Mouse (Mus musculus): ENCODE measurements at regions not wholly inside any gene's neighbourhood (a gene's known extent, or its start where the extent isn't known, plus 50 kb on each side); places are given as distances from the start of the nearest gene placed in this dataset.
A peak's percentile ranks its signal among the peaks of the same experiment; 100 is the strongest.

DNA sequence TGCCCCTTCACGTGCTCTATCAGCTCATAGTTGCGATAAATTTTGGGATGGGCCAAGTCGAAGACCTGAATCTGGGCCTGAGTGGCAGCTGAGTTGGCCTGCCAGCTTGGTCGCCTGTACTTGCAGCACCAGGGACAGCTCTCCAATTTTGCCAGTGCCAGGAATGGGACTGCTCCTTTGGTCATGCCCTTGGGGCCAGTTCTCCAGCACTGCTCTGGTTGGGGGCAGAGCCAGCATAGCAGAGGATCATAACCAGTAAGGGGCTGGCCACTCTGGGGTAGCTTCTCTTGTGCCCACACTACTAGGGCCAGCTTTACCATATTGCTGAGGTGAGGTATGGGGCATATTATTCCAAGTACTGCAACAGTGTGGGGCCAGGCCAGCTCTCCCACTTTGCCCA lies 397.0 kb upstream of the Cadm2 start:
- ATAC-seq (replicated peaks; ENCODE audit: low FRiP score), result no peak
- Histone ChIP-seq H3K4me1 (replicated peaks; ENCODE audit: control insufficient read depth, insufficient read depth, low read length) (no peaks in the 10 kb centered on the region), H3K36me3 (ENCODE audit: control insufficient read depth, insufficient read depth, low read length) (no peaks in the 10 kb centered on the region), H3K9ac (ENCODE audit: low read length) (no peak overlapping the region), H3K27ac (ENCODE audit: low read depth, low read length) (no peak overlapping the region), H3K4me2 (ENCODE audit: low read depth, low read length, severe bottlenecking) (no peak overlapping the region), H3K9me3 (ENCODE audit: control insufficient read depth, low read length) (no peaks in the 10 kb centered on the region), H3K4me3 (ENCODE audit: low read depth, low read length) (no peak overlapping the region), H3K27me3 (ENCODE audit: control insufficient read depth, insufficient read depth, low read length) (no peaks in the 10 kb centered on the region)
- DNase-seq (ENCODE audit: low spot score), result no peak
- 76% methylated on average over 4 of the region's 4 CpGs for WGBS

DNA sequence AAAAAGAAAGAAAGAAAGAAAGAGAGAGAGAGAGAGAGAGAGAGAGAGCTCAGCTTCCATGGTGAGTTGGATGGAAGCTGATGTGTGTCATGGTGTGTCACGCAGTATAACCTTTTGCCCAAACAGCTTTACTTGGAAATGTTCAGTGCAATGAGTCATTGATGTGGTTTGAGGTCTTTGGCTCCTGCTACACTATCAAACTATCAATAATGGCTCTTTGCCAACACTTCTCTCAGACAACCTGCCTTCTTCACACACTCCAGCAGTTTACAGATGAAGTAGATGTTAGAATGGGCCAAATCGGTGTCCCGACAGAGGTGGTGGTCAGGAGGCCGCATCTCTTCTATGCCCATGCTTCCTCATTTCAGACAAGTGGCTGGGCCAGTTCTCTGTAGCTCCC lies 369.0 kb upstream of the Cadm2 start:
- Histone ChIP-seq H3K36me3 (ENCODE audit: control insufficient read depth, insufficient read depth, low read length) (no peaks in the 10 kb centered on the region), H3K4me3 (ENCODE audit: low read depth, low read length) (no peak overlapping the region), H3K4me2 (ENCODE audit: low read depth, low read length, severe bottlenecking) (no peak overlapping the region), H3K9me3 (ENCODE audit: control insufficient read depth, low read length) (no peaks in the 10 kb centered on the region), H3K9ac (ENCODE audit: low read length) (no peak overlapping the region), H3K27ac (ENCODE audit: low read depth, low read length) (no peak overlapping the region), H3K4me1 (replicated peaks; ENCODE audit: control insufficient read depth, insufficient read depth, low read length) (no peaks in the 10 kb centered on the region), H3K27me3 (ENCODE audit: control insufficient read depth, insufficient read depth, low read length) (no peaks in the 10 kb centered on the region)
- ATAC-seq (replicated peaks; ENCODE audit: low FRiP score) (no peak), DNase-seq (ENCODE audit: low spot score) (no peak)
- 94% methylated on average over 4 of the region's 4 CpGs for WGBS

DNA sequence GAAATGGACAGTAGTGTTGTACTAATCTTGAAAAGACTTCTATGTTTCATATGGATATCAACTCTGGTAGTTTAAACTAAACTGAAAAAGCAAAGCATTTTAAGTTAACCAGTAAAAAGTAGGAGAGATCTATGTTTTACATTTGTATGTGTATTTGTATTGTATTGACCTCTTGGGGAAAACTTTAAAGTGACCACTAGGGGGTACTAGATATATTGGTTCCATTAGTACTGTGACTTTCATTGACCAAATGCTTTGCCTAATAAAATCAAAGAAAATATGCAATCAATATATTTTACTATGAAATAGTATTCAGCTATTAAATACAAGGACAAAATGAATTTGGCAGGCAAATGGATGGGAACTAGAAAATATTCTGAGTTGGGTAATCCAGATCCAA lies 355.9 kb upstream of the Cadm2 start:
- DNase-seq (ENCODE audit: low spot score) (no peak), ATAC-seq (replicated peaks; ENCODE audit: low FRiP score) (no peak)
- no peaks in the 10 kb centered on the region for H3K36me3 ChIP-seq (ENCODE audit: control insufficient read depth, insufficient read depth, low read length)
- H3K27me3 ChIP-seq (ENCODE audit: control insufficient read depth, insufficient read depth, low read length), result no peaks in the 10 kb centered on the region
- H3K4me3 ChIP-seq (ENCODE audit: low read depth, low read length), result no peak overlapping the region
- no peaks in the 10 kb centered on the region for H3K9me3 ChIP-seq (ENCODE audit: control insufficient read depth, low read length)
- no peaks in the 10 kb centered on the region for H3K4me1 ChIP-seq (replicated peaks; ENCODE audit: control insufficient read depth, insufficient read depth, low read length)
- H3K9ac ChIP-seq (ENCODE audit: low read length), result no peak overlapping the region
- no peak overlapping the region for H3K4me2 ChIP-seq (ENCODE audit: low read depth, low read length, severe bottlenecking)
- no peak overlapping the region for H3K27ac ChIP-seq (ENCODE audit: low read depth, low read length)

DNA sequence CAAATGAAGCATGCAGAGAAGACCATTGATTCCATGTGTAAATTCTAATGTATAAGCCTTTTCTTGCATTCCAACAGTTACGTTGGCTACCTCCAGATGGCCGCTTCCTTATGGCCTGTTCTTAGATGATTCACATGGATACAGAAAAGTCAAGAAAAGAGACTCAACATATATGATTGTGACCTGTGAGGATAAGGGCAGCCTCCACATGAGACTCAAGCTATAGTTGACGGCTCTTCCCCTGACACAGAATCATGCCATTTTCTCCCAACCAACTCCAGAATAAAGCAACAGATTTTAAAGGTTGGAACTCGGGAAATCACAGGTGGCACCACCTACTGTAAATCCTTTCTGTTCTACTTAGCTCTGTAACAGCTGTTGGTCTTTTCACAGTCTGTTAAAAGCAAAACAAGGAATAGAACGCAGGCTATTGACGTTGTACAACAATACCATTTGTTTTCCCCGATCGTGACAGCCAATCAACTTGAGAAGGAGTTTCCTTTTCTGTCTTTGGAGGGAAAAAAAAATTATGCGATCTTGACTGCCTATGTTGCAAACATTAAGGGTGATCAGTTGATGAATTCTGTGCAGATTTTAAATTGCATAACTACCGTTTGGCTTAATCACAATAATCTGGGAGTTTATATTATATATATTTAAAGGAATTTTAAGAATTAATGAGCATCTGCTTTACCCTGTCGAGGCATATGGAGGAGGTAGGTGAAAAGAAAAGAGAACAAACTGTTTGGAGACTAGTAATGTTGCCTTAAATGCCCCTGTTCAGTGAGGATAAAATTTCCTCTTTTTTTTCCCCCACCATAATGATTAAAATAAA lies 347.8 kb upstream of the Cadm2 start:
- 0 out of 2 replicates have a peak, but pooled peaks have one; percentile 13 for ATAC-seq (replicated peaks; ENCODE audit: low FRiP score)
- no peak overlapping the region for H3K4me3 ChIP-seq (ENCODE audit: low read depth, low read length)
- H3K4me2 ChIP-seq (ENCODE audit: low read depth, low read length, severe bottlenecking), result no peak overlapping the region
- DNase-seq (ENCODE audit: low spot score), result no peak
- H3K36me3 ChIP-seq (ENCODE audit: control insufficient read depth, insufficient read depth, low read length), result no peaks in the 10 kb centered on the region
- H3K4me1 ChIP-seq (replicated peaks; ENCODE audit: control insufficient read depth, insufficient read depth, low read length), result no peaks in the 10 kb centered on the region
- H3K27ac ChIP-seq (ENCODE audit: low read depth, low read length), result no peak overlapping the region
- no peaks in the 10 kb centered on the region for H3K9me3 ChIP-seq (ENCODE audit: control insufficient read depth, low read length)
- H3K9ac ChIP-seq (ENCODE audit: low read length), result no peak overlapping the region
- 77% methylated on average over 11 of the region's 11 CpGs for WGBS
- no peaks in the 10 kb centered on the region for H3K27me3 ChIP-seq (ENCODE audit: control insufficient read depth, insufficient read depth, low read length)

DNA sequence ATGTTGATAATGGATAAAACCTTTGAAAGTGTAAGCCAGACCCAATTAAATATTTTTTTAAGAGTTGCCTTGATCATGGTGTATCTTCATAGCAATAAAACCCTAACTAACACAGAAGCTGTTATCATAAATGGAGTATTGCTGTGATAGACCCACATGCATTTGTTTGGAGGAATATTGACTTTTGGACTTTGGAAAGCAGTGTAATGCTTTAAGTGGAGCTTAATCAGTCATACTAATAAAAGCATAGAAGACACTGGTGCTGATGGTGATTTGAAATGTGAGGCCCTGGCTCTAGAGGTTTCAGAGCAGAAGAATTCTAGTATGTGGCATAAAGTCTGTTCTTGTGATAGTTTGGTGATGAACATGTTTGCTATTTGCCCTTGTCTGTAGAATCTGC lies 328.4 kb upstream of the Cadm2 start:
- no peak for ATAC-seq (replicated peaks; ENCODE audit: low FRiP score)
- Histone ChIP-seq H3K4me2 (ENCODE audit: low read depth, low read length, severe bottlenecking) (no peak overlapping the region), H3K27me3 (ENCODE audit: control insufficient read depth, insufficient read depth, low read length) (no peaks in the 10 kb centered on the region), H3K4me3 (ENCODE audit: low read depth, low read length) (no peak overlapping the region), H3K9me3 (ENCODE audit: control insufficient read depth, low read length) (no peaks in the 10 kb centered on the region), H3K9ac (ENCODE audit: low read length) (no peak overlapping the region), H3K36me3 (ENCODE audit: control insufficient read depth, insufficient read depth, low read length) (no peaks in the 10 kb centered on the region), H3K4me1 (replicated peaks; ENCODE audit: control insufficient read depth, insufficient read depth, low read length) (no peaks in the 10 kb centered on the region), H3K27ac (ENCODE audit: low read depth, low read length) (no peak overlapping the region)
- DNase-seq (ENCODE audit: low spot score), result no peak

DNA sequence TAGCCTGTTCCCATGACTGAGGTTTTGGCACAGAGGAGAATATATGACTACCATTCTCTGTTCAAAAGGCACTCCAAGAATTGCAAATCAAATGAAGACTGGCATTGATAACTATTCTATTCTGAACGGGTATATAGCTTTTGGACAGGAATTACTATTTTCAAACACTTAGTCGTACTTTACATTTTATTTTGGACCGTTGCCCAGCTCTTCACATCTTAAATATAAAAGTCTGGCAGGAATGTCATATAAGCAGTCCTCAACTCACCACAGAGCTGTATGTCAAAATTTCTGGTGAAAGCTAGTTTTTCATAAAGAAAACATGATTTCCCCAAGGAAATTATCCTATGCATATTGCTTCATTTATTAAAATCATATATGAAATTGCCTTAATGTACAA lies 323.7 kb upstream of the Cadm2 start:
- Histone ChIP-seq H3K36me3 (ENCODE audit: control insufficient read depth, insufficient read depth, low read length) (no peaks in the 10 kb centered on the region), H3K4me2 (ENCODE audit: low read depth, low read length, severe bottlenecking) (no peak overlapping the region), H3K9me3 (ENCODE audit: control insufficient read depth, low read length) (no peaks in the 10 kb centered on the region), H3K27me3 (ENCODE audit: control insufficient read depth, insufficient read depth, low read length) (no peaks in the 10 kb centered on the region), H3K4me1 (replicated peaks; ENCODE audit: control insufficient read depth, insufficient read depth, low read length) (no peaks in the 10 kb centered on the region), H3K9ac (ENCODE audit: low read length) (no peak overlapping the region), H3K27ac (ENCODE audit: low read depth, low read length) (no peak overlapping the region), H3K4me3 (ENCODE audit: low read depth, low read length) (no peak overlapping the region)
- 91% methylated on average over 3 of the region's 3 CpGs for WGBS
- ATAC-seq (replicated peaks; ENCODE audit: low FRiP score), result no peak
- no peak for DNase-seq (ENCODE audit: low spot score)

DNA sequence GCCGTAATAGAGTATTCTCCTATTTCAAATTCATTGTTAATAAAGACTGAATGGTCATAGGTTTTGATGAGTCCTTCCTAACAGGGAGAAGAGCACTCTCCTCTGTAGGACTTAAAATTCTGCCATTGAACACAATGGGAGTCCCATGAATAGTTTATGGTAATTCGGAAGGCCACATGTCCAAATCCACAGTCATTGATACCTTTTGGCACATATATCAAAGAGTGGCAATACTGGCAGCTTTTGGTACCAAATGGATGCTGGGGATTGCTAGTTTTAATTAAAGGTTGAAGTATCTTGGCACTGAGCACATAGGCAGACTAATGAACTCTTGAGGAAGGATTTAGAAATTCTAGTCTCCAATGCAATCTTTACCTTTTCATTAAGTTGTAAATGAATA lies 298.5 kb upstream of the Cadm2 start:
- ATAC-seq (replicated peaks; ENCODE audit: low FRiP score) (no peak), DNase-seq (ENCODE audit: low spot score) (no peak)
- no peak overlapping the region for H3K4me2 ChIP-seq (ENCODE audit: low read depth, low read length, severe bottlenecking)
- no peak overlapping the region for H3K9ac ChIP-seq (ENCODE audit: low read length)
- no peaks in the 10 kb centered on the region for H3K36me3 ChIP-seq (ENCODE audit: control insufficient read depth, insufficient read depth, low read length)
- H3K27me3 ChIP-seq (ENCODE audit: control insufficient read depth, insufficient read depth, low read length), result no peaks in the 10 kb centered on the region
- 92% methylated on average over 2 of the region's 2 CpGs for whole genome bisulfite sequencing
- no peak overlapping the region for H3K27ac ChIP-seq (ENCODE audit: low read depth, low read length)
- no peaks in the 10 kb centered on the region for H3K9me3 ChIP-seq (ENCODE audit: control insufficient read depth, low read length)
- H3K4me1 ChIP-seq (replicated peaks; ENCODE audit: control insufficient read depth, insufficient read depth, low read length), result no peaks in the 10 kb centered on the region
- no peak overlapping the region for H3K4me3 ChIP-seq (ENCODE audit: low read depth, low read length)

DNA sequence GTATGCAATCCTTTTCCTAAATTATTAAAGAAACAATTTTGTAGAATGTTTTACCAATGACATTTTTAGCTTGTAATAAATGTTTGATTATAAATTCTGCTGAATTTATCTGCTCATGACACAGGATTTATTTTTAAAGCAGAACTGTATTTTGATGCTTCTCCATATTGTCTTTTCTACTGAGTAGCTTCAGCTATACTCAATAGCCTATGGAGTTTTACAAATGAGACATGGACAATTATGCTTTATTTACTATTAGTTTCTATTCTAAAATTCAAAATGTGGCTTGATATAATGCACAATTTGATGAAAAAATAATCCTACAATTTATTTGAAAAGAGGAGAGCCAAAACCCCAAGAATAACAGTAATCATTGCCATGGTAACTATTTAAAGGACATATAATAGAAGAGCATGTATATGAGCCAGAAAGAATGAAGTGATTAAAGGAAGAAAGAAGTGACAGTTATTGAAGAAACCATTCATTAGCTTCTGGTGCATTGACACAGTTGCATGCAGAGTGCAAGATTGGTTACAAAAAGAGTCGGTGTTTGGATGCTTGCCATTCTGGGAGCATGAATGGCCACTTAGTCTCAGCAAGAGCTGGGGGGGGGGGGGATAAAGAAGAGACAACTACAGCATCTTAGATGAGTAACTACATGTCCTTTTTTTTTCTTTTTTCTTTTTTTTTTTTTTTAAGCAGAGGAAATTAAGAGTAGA lies 250.8 kb upstream of the Cadm2 start:
- Histone ChIP-seq H3K36me3 (ENCODE audit: control insufficient read depth, insufficient read depth, low read length) (no peaks in the 10 kb centered on the region), H3K4me2 (ENCODE audit: low read depth, low read length, severe bottlenecking) (no peak overlapping the region), H3K27ac (ENCODE audit: low read depth, low read length) (no peak overlapping the region), H3K9me3 (ENCODE audit: control insufficient read depth, low read length) (no peaks in the 10 kb centered on the region), H3K4me1 (replicated peaks; ENCODE audit: control insufficient read depth, insufficient read depth, low read length) (no peaks in the 10 kb centered on the region), H3K4me3 (ENCODE audit: low read depth, low read length) (no peak overlapping the region), H3K9ac (ENCODE audit: low read length) (no peak overlapping the region), H3K27me3 (ENCODE audit: control insufficient read depth, insufficient read depth, low read length) (no peaks in the 10 kb centered on the region)
- no peak for DNase-seq (ENCODE audit: low spot score)
- WGBS, result 25% methylated on average over 1 of the region's 1 CpGs
- peak; percentile 84 for ATAC-seq (replicated peaks; ENCODE audit: low FRiP score)

DNA sequence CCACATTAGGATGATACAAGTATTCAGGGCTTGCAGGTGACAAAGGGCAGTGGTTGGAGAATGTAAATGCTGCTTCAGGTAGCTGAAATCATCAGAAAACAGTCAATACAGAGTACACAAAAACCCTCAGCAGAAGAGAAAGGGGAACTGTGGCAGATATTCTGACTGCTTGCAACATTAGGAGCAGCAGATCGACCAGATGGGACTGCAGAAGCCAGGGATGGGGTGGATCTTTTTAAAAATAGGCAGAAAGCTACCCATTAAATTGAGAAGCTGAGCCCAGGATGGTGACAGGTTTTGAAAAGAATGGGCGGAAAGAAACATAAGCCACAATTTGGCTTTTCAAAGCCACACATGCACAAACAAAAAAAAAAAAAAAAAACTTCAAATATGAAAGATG lies 229.5 kb upstream of the Cadm2 start:
- Histone ChIP-seq H3K4me1 (replicated peaks; ENCODE audit: control insufficient read depth, insufficient read depth, low read length) (no peaks in the 10 kb centered on the region), H3K27ac (ENCODE audit: low read depth, low read length) (no peak overlapping the region), H3K4me2 (ENCODE audit: low read depth, low read length, severe bottlenecking) (no peak overlapping the region), H3K4me3 (ENCODE audit: low read depth, low read length) (no peak overlapping the region), H3K9ac (ENCODE audit: low read length) (no peak overlapping the region), H3K9me3 (ENCODE audit: control insufficient read depth, low read length) (no peaks in the 10 kb centered on the region), H3K36me3 (ENCODE audit: control insufficient read depth, insufficient read depth, low read length) (no peaks in the 10 kb centered on the region), H3K27me3 (ENCODE audit: control insufficient read depth, insufficient read depth, low read length) (no peaks in the 10 kb centered on the region)
- ATAC-seq (replicated peaks; ENCODE audit: low FRiP score) (no peak), DNase-seq (ENCODE audit: low spot score) (no peak)
- 54% methylated on average over 2 of the region's 2 CpGs for WGBS
